Mouse (Mus musculus) v-Abl transformed pro-B cells (cell line): ENCODE data around the gene Atad2b.
"Not testable (repeated sequence)": the region's sequence is repeated elsewhere in the genome, so short reads cannot be mapped to it uniquely, and the experiment has no call there.

Source experiments
- in situ Hi-C, 2 experiments: fragments of 400-800 bp; cut with MboI; formaldehyde crosslinking; loops; one replicate each; pipeline ENCODE4 v1.15.1; 2025; ENCODE audit not compliant: unreplicated experiment in 2 of 2

Gene Atad2b

GRCm38 (mm10) chr12:4916994-4917804, at the start of gene Atad2b:
Atad2b (plus strand) TSS chr12:4917353.
- in situ Hi-C loops, result no loop called here

GRCm38 (mm10) chr12:4868924-4869323, 48.2 kb upstream of the Atad2b start:
- in situ Hi-C loops, result no loop called here

- in situ Hi-C loops, result no loop called here
Measured at GRCm38 (mm10) chr12:4871260-4871659, 45.9 kb upstream of the Atad2b start.

GRCm38 (mm10) chr12:4872273-4872672, 44.9 kb upstream of the Atad2b start:
- in situ Hi-C loops, result no loop called here

GRCm38 (mm10) chr12:4872983-4873477, 44.1 kb upstream of the Atad2b start:
- in situ Hi-C loops, result no loop called here

- in situ Hi-C loops, result no loop called here
Measured at GRCm38 (mm10) chr12:4873531-4873930, 43.6 kb upstream of the Atad2b start.

- in situ Hi-C loops, result no loop called here
Measured at GRCm38 (mm10) chr12:4874161-4874927, 42.8 kb upstream of the Atad2b start, which contains the start of gene Mfsd2b. Mfsd2b (minus strand) TSS chr12:4874359.

- in situ Hi-C loops, result no loop called here
Measured at GRCm38 (mm10) chr12:4875623-4876022, 41.5 kb upstream of the Atad2b start.

- in situ Hi-C loops, result no loop called here
Measured at GRCm38 (mm10) chr12:4878296-4878783, 38.8 kb upstream of the Atad2b start.

GRCm38 (mm10) chr12:4879048-4879447, 38.1 kb upstream of the Atad2b start:
- in situ Hi-C loops, result no loop called here

GRCm38 (mm10) chr12:4882086-4882485, 35.1 kb upstream of the Atad2b start:
- in situ Hi-C loops, result no loop called here

GRCm38 (mm10) chr12:4885062-4885461, 32.1 kb upstream of the Atad2b start:
- in situ Hi-C loops, result no loop called here

- in situ Hi-C loops, result not testable (repeated sequence)
Measured at GRCm38 (mm10) chr12:4886581-4886980, 30.6 kb upstream of the Atad2b start.

- in situ Hi-C loops, result no loop called here
Measured at GRCm38 (mm10) chr12:4888739-4889138, 28.4 kb upstream of the Atad2b start.

- in situ Hi-C loops, result no loop called here
Measured at GRCm38 (mm10) chr12:4889251-4889650, 27.9 kb upstream of the Atad2b start.

- in situ Hi-C loops, result no loop called here
Measured at GRCm38 (mm10) chr12:4889891-4890290, 27.3 kb upstream of the Atad2b start.

- in situ Hi-C loops, result no loop called here
Measured at GRCm38 (mm10) chr12:4898024-4898423, 19.1 kb upstream of the Atad2b start.

GRCm38 (mm10) chr12:4905946-4906345, 11.2 kb upstream of the Atad2b start:
- in situ Hi-C loops, result loop anchor here in 1 of 2 experiments (10.0 kb wide), 1 partner anchor 1331 kb away; the partner anchor contains the start of gene Dtnb

GRCm38 (mm10) chr12:4906476-4906875, 10.7 kb upstream of the Atad2b start:
- in situ Hi-C loops, result loop anchor here in 1 of 2 experiments (10.0 kb wide), 1 partner anchor 1332 kb away; the partner anchor contains the start of gene Dtnb

- in situ Hi-C loops, result loop anchor here in 1 of 2 experiments (10.0 kb wide), 1 partner anchor 1332 kb away; the partner anchor contains the start of gene Dtnb
Measured at GRCm38 (mm10) chr12:4906951-4907906, 9.9 kb upstream of the Atad2b start, which contains the start of gene Ubxn2a. Ubxn2a (minus strand) TSS chr12:4907705.
